Mouse (Mus musculus): ENCODE measurements at regions not wholly inside any gene's neighbourhood (a gene's known extent, or its start where the extent isn't known, plus 50 kb on each side); places are given as distances from the start of the nearest gene placed in this dataset.

DNA sequence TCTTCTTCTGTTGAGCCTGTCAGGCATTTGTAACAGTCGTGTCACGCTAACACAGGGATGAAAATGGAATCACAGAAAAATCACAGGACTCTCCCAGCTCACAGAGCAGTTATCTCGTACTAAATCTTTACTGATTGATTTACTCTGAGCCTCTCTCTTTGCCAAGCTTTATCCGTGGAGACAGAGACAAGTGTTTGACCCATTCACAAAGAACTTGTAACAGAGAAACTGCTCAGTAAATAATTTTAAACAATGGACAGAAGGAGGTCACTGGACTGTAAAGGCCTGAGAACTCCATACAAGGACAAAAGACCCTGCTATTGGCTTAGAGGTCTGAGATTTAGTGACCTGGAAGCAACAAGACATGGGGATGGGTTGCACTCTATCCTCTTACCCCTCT, 66.5 kb downstream of the Nps start:
- no peak for DNase-seq (ENCODE audit: low read depth, low spot score)

- DNase-seq (ENCODE audit: low read depth, low spot score), result no peak
These were observed 65.1 kb upstream of the Foxi2 start for GRCm38 (mm10) chr7:135344979-135345378.

DNA sequence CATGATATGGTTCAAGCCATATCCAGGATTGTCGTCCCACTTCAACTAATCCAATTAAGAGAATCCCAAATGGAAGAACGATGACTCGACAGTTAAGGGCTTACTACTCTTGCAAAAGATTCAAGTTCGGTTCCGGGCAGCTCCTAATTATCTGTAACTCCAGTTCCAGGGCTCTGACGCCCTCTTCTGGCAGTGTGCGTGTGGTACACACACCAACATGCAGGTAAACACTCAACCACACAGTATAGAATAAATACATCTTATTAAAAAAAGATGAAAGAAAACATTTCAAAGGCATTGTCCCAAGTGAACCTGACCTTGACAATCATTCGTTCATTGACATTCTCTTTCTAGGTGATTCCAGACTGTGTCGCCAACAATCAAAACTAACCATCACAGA, 63.4 kb upstream of the Foxi2 start:
- peak; percentile 43 for DNase-seq (ENCODE audit: low read depth, low spot score)

DNA sequence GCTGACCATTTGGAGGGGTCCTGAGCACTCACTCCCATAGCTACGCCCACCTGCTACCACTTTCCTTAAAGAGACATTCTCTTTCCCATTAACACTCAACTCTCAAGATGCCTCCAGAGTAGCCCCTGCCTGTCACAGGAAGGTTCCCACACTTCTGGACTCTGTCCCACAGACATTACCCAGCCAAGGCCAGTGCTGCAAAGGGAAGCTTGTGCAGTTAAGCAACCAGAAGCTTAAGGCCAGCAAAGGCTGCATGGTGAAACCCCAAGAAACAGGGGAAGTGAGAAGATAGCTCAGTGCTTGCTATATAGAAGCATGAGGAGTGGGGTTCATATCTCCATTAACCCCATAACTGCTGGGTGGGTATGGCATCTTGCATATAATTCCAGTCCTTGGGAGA, 52.3 kb upstream of the Foxi2 start:
- no peak for DNase-seq (ENCODE audit: low read depth, low spot score)

All from ES-CJ7 (cell line).